Mouse (Mus musculus): ENCODE data around the gene Cdca3. TPM values are rescaled to one million over a fixed set of nuclear protein-coding genes. Genes with fewer than 3 reads are reported as not detected.

Cdca3 gene
- polyA plus RNA-seq, 1 experiment: 1.4 TPM

GRCm38 (mm10) chr6:124814448-124814847 is 14.9 kb upstream of the Cdca3 start:
- peaks cover 21% of the 10 kb centered on the region for H3K4me1 ChIP-seq (ENCODE audit: control insufficient read depth, insufficient read depth, low read length)
- WGBS: under 1% methylated on average over 8 of the region's 8 CpGs
- DNase-seq: no peak
- no peaks in the 10 kb centered on the region for H3K27me3 ChIP-seq (ENCODE audit: control insufficient read depth, insufficient read depth, low read length)
- TF ChIP-seq CTCF (IDR thresholded peaks at IDR 0.05; ENCODE audit: borderline replicate concordance, insufficient read depth, low read depth, low read length) (no peak), POLR2A (IDR thresholded peaks at IDR 0.05; ENCODE audit: borderline replicate concordance, insufficient read depth, low read length) (no peak)
- H3K4me3 ChIP-seq (replicated peaks; ENCODE audit: insufficient read depth, low read depth, low read length): peak overlapping the region; percentile 83
- peak overlapping the region; percentile 78 for H3K27ac ChIP-seq (ENCODE audit: insufficient read depth, low read length)

GRCm38 (mm10) chr6:124814858-124815774 is 14.2 kb upstream of the Cdca3 start:
- no peak for TF ChIP-seq CTCF (IDR thresholded peaks at IDR 0.05; ENCODE audit: borderline replicate concordance, insufficient read depth, low read depth, low read length)
- peak in 1 of 2 experiments; percentile 35 for DNase-seq
- Histone ChIP-seq H3K27me3 (ENCODE audit: control insufficient read depth, insufficient read depth, low read length) (no peaks in the 10 kb centered on the region), H3K27ac (ENCODE audit: insufficient read depth, low read length) (no peak overlapping the region), H3K4me1 (ENCODE audit: control insufficient read depth, insufficient read depth, low read length) (peaks cover 16% of the 10 kb centered on the region), H3K4me3 (replicated peaks; ENCODE audit: insufficient read depth, low read depth, low read length) (no peak overlapping the region)
- WGBS: 62% methylated on average over 9 of the region's 9 CpGs

GRCm38 (mm10) chr6:124816611-124817010 is 12.7 kb upstream of the Cdca3 start:
- no peak overlapping the region for H3K27ac ChIP-seq (ENCODE audit: insufficient read depth, low read length)
- no peak for DNase-seq
- WGBS: 83% methylated on average over 4 of the region's 4 CpGs
- TF ChIP-seq CTCF (IDR thresholded peaks at IDR 0.05; ENCODE audit: borderline replicate concordance, insufficient read depth, low read depth, low read length) (no peak), POLR2A (IDR thresholded peaks at IDR 0.05; ENCODE audit: borderline replicate concordance, insufficient read depth, low read length) (no peak)
- H3K27me3 ChIP-seq (ENCODE audit: control insufficient read depth, insufficient read depth, low read length): no peaks in the 10 kb centered on the region
- H3K4me1 ChIP-seq (ENCODE audit: control insufficient read depth, insufficient read depth, low read length): peaks cover 13% of the 10 kb centered on the region
- no peak overlapping the region for H3K4me3 ChIP-seq (replicated peaks; ENCODE audit: insufficient read depth, low read depth, low read length)

- Histone ChIP-seq H3K4me1 (ENCODE audit: control insufficient read depth, insufficient read depth, low read length) (peaks cover 8% of the 10 kb centered on the region), H3K4me3 (replicated peaks; ENCODE audit: insufficient read depth, low read depth, low read length) (no peak overlapping the region), H3K27me3 (ENCODE audit: control insufficient read depth, insufficient read depth, low read length) (no peaks in the 10 kb centered on the region), H3K27ac (ENCODE audit: insufficient read depth, low read length) (no peak overlapping the region)
- no peak for TF ChIP-seq POLR2A (IDR thresholded peaks at IDR 0.05; ENCODE audit: borderline replicate concordance, insufficient read depth, low read length)
- TF ChIP-seq CTCF (IDR thresholded peaks at IDR 0.05; ENCODE audit: borderline replicate concordance, insufficient read depth, low read depth, low read length): no peak
- no peak for DNase-seq
- 93% methylated on average over 11 of the region's 11 CpGs for WGBS
Observed at GRCm38 (mm10) chr6:124817125-124817524, 12.2 kb upstream of the Cdca3 start.

GRCm38 (mm10) chr6:124817563-124817962 is 11.8 kb upstream of the Cdca3 start:
- no peak for DNase-seq
- no peak for TF ChIP-seq CTCF (IDR thresholded peaks at IDR 0.05; ENCODE audit: borderline replicate concordance, insufficient read depth, low read depth, low read length)
- no peak overlapping the region for H3K27ac ChIP-seq (ENCODE audit: insufficient read depth, low read length)
- 94% methylated on average over 8 of the region's 8 CpGs for WGBS
- no peaks in the 10 kb centered on the region for H3K27me3 ChIP-seq (ENCODE audit: control insufficient read depth, insufficient read depth, low read length)
- H3K4me1 ChIP-seq (ENCODE audit: control insufficient read depth, insufficient read depth, low read length): peaks cover 5% of the 10 kb centered on the region
- no peak overlapping the region for H3K4me3 ChIP-seq (replicated peaks; ENCODE audit: insufficient read depth, low read depth, low read length)

- TF ChIP-seq POLR2A (IDR thresholded peaks at IDR 0.05; ENCODE audit: borderline replicate concordance, insufficient read depth, low read length) (no peak), CTCF (IDR thresholded peaks at IDR 0.05; ENCODE audit: borderline replicate concordance, insufficient read depth, low read depth, low read length) (no peak)
- no peak for DNase-seq
- H3K4me3 ChIP-seq (replicated peaks; ENCODE audit: insufficient read depth, low read depth, low read length): no peak overlapping the region
- WGBS: 91% methylated on average over 8 of the region's 8 CpGs
- no peaks in the 10 kb centered on the region for H3K27me3 ChIP-seq (ENCODE audit: control insufficient read depth, insufficient read depth, low read length)
- peaks cover 5% of the 10 kb centered on the region for H3K4me1 ChIP-seq (ENCODE audit: control insufficient read depth, insufficient read depth, low read length)
- no peak overlapping the region for H3K27ac ChIP-seq (ENCODE audit: insufficient read depth, low read length)
Observed at GRCm38 (mm10) chr6:124817971-124818370, 11.4 kb upstream of the Cdca3 start.

- no peak for DNase-seq
- 93% methylated on average over 5 of the region's 5 CpGs for WGBS
- H3K27ac ChIP-seq (ENCODE audit: insufficient read depth, low read length): no peak overlapping the region
- H3K4me3 ChIP-seq (replicated peaks; ENCODE audit: insufficient read depth, low read depth, low read length): no peak overlapping the region
- no peak for TF ChIP-seq CTCF (IDR thresholded peaks at IDR 0.05; ENCODE audit: borderline replicate concordance, insufficient read depth, low read depth, low read length)
- TF ChIP-seq POLR2A (IDR thresholded peaks at IDR 0.05; ENCODE audit: borderline replicate concordance, insufficient read depth, low read length): no peak
- no peaks in the 10 kb centered on the region for H3K4me1 ChIP-seq (ENCODE audit: control insufficient read depth, insufficient read depth, low read length)
- no peaks in the 10 kb centered on the region for H3K27me3 ChIP-seq (ENCODE audit: control insufficient read depth, insufficient read depth, low read length)
Observed at GRCm38 (mm10) chr6:124820891-124821290, 8.5 kb upstream of the Cdca3 start.

- whole genome bisulfite sequencing: 98% methylated on average over 4 of the region's 4 CpGs
- TF ChIP-seq POLR2A (IDR thresholded peaks at IDR 0.05; ENCODE audit: borderline replicate concordance, insufficient read depth, low read length) (no peak), CTCF (IDR thresholded peaks at IDR 0.05; ENCODE audit: borderline replicate concordance, insufficient read depth, low read depth, low read length) (no peak)
- Histone ChIP-seq H3K27me3 (ENCODE audit: control insufficient read depth, insufficient read depth, low read length) (no peaks in the 10 kb centered on the region), H3K4me1 (ENCODE audit: control insufficient read depth, insufficient read depth, low read length) (no peaks in the 10 kb centered on the region), H3K27ac (ENCODE audit: insufficient read depth, low read length) (no peak overlapping the region), H3K4me3 (replicated peaks; ENCODE audit: insufficient read depth, low read depth, low read length) (no peak overlapping the region)
- no peak for DNase-seq
Observed at GRCm38 (mm10) chr6:124822049-124822448, 7.3 kb upstream of the Cdca3 start.

Data from cerebellum, adult 2 months (tissue).